Mouse (Mus musculus): ENCODE results near the gene Nf2.

GRCm38 (mm10) chr11:4760438-4760837 is 88.9 kb downstream of the Nf2 start:
- TF ChIP-seq CTCF (IDR thresholded peaks at IDR 0.05; ENCODE audit: extremely low read depth, insufficient read length, insufficient replicate concordance, low read depth, low read length), result no peak
- TF ChIP-seq POLR2A (IDR thresholded peaks at IDR 0.05; ENCODE audit: low read depth, low read length), result no peak
